Comparison of ENCODE assay signal across 33 mouse cellular contexts in the genomic region with DNA sequence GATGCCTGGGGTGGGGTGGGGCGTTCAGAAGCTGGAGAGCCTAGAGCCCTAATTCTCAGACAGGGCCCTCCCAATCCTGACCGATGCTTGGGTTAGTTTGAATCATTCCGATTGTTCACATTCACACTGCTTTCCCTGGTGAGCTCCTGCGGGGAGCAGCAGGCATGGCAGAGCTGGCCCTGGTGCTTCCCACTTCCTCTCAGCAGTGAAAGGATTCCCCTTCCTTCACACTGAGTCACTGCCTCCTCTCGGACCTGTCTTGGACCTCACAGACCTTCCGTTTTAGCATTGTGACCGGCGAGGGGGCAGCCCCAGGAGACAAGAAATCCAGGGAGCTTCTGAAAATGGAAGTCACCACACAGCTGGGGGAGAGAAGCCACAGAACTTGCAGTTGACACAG. TPM values are rescaled to one million over a fixed set of nuclear protein-coding genes. Genes with fewer than 3 reads are reported as not detected.
DNase-seq lines count a peak whose midpoint lies in the region; ATAC-seq and TF ChIP-seq lines count a peak whose summit lies in the region.
"Had no signal": no experiment of that assay in that cellular context is flagged by ENCODE, and none has a peak within 500 bp of the region (broad histone marks: within the 10 kb centered on the region; RNA-seq: fewer than 3 reads in every experiment).

No protein-coding gene starts in this region.

- no peaks in the 10 kb centered on the region for H3K9me3 ChIP-seq in lung, postnatal 0 days (ENCODE audit: low read length)
- H3K9me3 ChIP-seq: embryonic facial prominence, embryonic 10.5 days; forebrain, embryonic 10.5 days; intestine, embryonic 15.5 days; limb, embryonic 12.5 days had no signal

- H3K4me3 ChIP-seq in lung, postnatal 0 days (ENCODE audit: low read depth, low read length), result no peak overlapping the region
- H3K4me3 ChIP-seq: embryonic facial prominence, embryonic 10.5 days; forebrain, embryonic 10.5 days; intestine, embryonic 15.5 days; limb, embryonic 12.5 days had no signal

- no peaks in the 10 kb centered on the region for H3K27me3 ChIP-seq in lung, postnatal 0 days (replicated peaks; ENCODE audit: insufficient read depth, low read length)
- H3K27me3 ChIP-seq: intestine, embryonic 15.5 days; limb, embryonic 12.5 days had no signal

- intact Hi-C loops in heart, postnatal 14 days (cut with DNase I), result no loop called here

- ATAC-seq in lung, postnatal 0 days, result no peak
- peak; percentile 38 for ATAC-seq in granulocyte monocyte progenitor cell, adult 5-6 weeks (replicated peaks; ENCODE audit: poor library complexity, severe bottlenecking)
- ATAC-seq: forebrain, postnatal 0 days; hindbrain, embryonic 16.5 days; intestine, embryonic 15.5 days; liver, postnatal 0 days had no signal

- H3K36me3 ChIP-seq in lung, postnatal 0 days (ENCODE audit: insufficient read depth, low read length), result peaks cover 8% of the 10 kb centered on the region; the same call in 1 of the 2 replicates
- H3K36me3 ChIP-seq: G1E had no signal

- TF ChIP-seq CTCF in lung, postnatal 0 days (IDR thresholded peaks at IDR 0.05), result no peak

- peak; percentile 94 for DNase-seq in heart, adult 11 months
- DNase-seq in heart, postnatal 14 days, result no peak
- DNase-seq in lung, postnatal 0 days (ENCODE audit: low spot score), result no peak
- no peak for DNase-seq in lung, postnatal 25 days (ENCODE audit: low spot score)
- no peak for DNase-seq in adrenal gland, adult 8-10 months
- no peak for DNase-seq in spleen, postnatal 36 days (ENCODE audit: low spot score in 2 of 2)
- DNase-seq: adrenal gland, postnatal 14 days; cerebellum, adult 11 months; cerebellum, postnatal 10 days; forebrain, postnatal 0 days; gastrocnemius, postnatal 25 days; heart, postnatal 4 days; kidney, adult 9 months; kidney, postnatal 14 days; layer of hippocampus, postnatal 36 days; liver, postnatal 0 days; thymus, adult 2 months; thymus, postnatal 4 days had no signal

- no peak for TF ChIP-seq EP300 in lung, postnatal 0 days (IDR thresholded peaks at IDR 0.05)

- WGBS in lung, postnatal 0 days, result 75% methylated on average over 8 of the region's 8 CpGs

- no peak overlapping the region for H3K4me2 ChIP-seq in lung, postnatal 0 days (replicated peaks; ENCODE audit: low read depth, low read length)
- H3K4me2 ChIP-seq: heart, embryonic 11.5 days; intestine, embryonic 15.5 days; limb, embryonic 12.5 days; liver, embryonic 11.5 days; midbrain, embryonic 11.5 days had no signal

- no peak overlapping the region for H3K9ac ChIP-seq in lung, postnatal 0 days (replicated peaks; ENCODE audit: low read depth)
- H3K9ac ChIP-seq: forebrain, postnatal 0 days; intestine, embryonic 15.5 days; limb, embryonic 12.5 days; liver, postnatal 0 days had no signal

- peaks cover 10% of the 10 kb centered on the region; the same call in 1 of the 2 replicates for H3K4me1 ChIP-seq in lung, postnatal 0 days (ENCODE audit: insufficient read depth, low read depth, low read length)

- H3K27ac ChIP-seq in lung, postnatal 0 days (ENCODE audit: low read length), result 0 out of 2 replicates have a peak overlapping the region, but pooled peaks have one; percentile 16
- H3K27ac ChIP-seq: embryonic facial prominence, embryonic 10.5 days; forebrain, embryonic 10.5 days; intestine, embryonic 15.5 days; limb, embryonic 12.5 days; stomach, postnatal 0 days had no signal

RNA-seq across cellular contexts. Expression of a gene that starts 5.6 kb away (rescaled TPM):
- 10 to 100 TPM; 69.8 to 72.5 TPM for total RNA-seq in heart, postnatal 14 days (2021)
- polyA plus RNA-seq in lung, postnatal 0 days (2015; fragmentation: Nextera tagmentation; extraction: Ambion mirVana), result 135 and 149 TPM in 2 replicates
- total RNA-seq in granulocyte monocyte progenitor cell, adult 5-6 weeks (2014; fragmentation: Nextera tagmentation), result 5.2 and 18.1 TPM in 2 replicates
- total RNA-seq in granulocyte monocyte progenitor cell, adult 5-6 weeks (2017), result 8.6 and 9.0 TPM in 2 replicates
- total RNA-seq in adrenal gland, adult 8-10 months (2022), result 10 to 100 TPM; 53.3 to 96.0 (median 73.4) TPM
- polyA plus RNA-seq: G1E had no signal

RNA-seq across cellular contexts. Expression of a gene that starts 53.0 kb away (rescaled TPM):
- not detected for total RNA-seq in heart, postnatal 14 days (2021)
- polyA plus RNA-seq in lung, postnatal 0 days (2015; fragmentation: Nextera tagmentation; extraction: Ambion mirVana), result 0.25 and 0.57 TPM in 2 replicates
- total RNA-seq in granulocyte monocyte progenitor cell, adult 5-6 weeks (2014; fragmentation: Nextera tagmentation), result not detected in 2 replicates
- not detected in 2 replicates for total RNA-seq in granulocyte monocyte progenitor cell, adult 5-6 weeks (2017)
- under 1 TPM; 0.16 to 0.59 (median 0.19) TPM for total RNA-seq in adrenal gland, adult 8-10 months (2022)
- total RNA-seq: CH12.LX; forebrain, postnatal 0 days; G1E; gastrocnemius, postnatal 25 days; heart, postnatal 4 days; layer of hippocampus, adult 18-20 months; layer of hippocampus, postnatal 36 days; left cerebral cortex, postnatal 10 days; neutrophil, adult 5-6 weeks had no signal
- polyA plus RNA-seq: embryonic facial prominence, embryonic 10.5 days; forebrain, embryonic 10.5 days; G1E; heart, embryonic 11.5 days; limb, embryonic 12.5 days; liver, embryonic 11.5 days; liver, postnatal 0 days; midbrain, embryonic 11.5 days had no signal
